Mouse (Mus musculus) skeletal muscle tissue, adult 2 months (tissue): ENCODE results near the gene Cadm2.

Experiments used
- DNase-seq: peaks from one replicate; pipeline ENCODE4 v3.0.0-alpha.2; 2012; ENCODE audit warnings: low read depth, low spot score

Cadm2 gene

DNA sequence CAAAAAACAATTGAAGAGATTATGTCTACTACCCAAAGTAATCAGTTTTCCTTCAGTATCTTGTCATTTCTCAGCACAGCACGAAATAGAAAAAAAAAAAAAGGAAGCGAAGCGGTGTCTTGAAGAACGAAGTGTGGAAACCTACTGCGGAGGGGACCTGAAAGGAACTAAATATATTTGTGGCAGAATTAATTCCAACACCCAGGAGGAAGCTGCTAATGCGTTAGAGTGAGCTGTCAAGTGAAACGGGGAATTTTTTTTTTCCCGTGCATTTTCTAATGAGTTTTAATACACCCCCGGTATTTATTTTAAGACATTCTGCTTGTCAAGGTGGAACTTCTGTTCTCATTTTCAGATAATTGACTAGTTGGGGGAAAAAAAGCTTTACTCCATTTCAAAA is 111.6 kb downstream of the Cadm2 start:
- DNase-seq = no peak

DNA sequence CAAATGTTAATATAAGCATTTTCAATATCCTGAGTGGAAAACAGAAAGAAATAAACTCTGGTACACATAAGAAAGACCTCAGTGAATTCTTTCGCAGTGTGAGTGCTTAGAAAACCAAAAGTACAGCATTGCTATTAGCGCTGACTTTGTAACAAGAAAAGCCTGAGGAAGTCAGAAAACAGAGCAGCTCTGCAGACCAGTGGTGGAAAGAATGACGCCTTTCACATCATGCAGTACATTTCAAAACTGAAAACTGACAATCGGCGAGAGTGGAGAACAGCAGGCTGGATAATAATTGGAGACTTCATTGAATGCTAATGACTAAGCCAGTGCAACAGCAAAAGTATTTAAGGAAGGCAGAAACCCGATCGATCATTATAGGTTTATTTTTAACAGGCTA is 138.2 kb downstream of the Cadm2 start:
- no peak for DNase-seq

DNA sequence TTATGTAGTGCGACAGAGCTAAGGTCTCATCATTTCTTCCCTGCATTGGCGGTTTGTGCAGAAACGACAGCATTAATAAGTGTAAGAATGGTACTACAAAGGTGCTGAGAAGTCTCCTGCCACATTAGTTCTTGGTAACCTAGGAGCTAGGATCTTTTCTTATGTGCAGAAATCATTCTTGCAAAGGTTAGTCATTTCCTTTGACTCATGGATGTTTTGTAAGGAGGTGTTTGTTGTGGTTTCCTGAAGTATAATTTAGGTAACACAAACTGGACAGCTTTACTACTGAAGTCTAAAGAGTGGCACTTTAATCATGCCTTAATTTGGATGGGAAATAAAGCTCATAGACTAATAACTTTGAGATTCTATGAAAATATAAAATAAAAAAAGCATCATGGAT is 153.7 kb downstream of the Cadm2 start:
- DNase-seq = no peak

DNA sequence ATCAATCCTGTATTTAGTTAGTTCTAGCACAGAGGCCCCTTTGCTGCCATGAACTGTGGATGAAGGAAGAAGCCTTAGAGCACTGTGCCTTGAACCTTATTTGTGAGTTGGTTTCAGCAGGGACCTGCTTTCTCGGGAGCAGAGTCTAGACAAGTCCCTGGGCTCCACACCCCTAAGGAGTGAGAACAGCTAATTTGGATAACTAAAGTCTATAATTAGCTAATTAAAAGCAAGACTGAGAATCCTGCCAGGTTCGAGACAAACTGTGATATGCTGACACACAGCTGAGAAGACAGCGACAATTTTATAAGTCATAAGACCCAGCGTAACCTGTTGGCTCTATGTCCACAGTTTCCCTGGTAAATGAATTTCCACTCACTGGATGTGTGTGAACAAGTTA is 184.4 kb downstream of the Cadm2 start:
- no peak for DNase-seq

DNA sequence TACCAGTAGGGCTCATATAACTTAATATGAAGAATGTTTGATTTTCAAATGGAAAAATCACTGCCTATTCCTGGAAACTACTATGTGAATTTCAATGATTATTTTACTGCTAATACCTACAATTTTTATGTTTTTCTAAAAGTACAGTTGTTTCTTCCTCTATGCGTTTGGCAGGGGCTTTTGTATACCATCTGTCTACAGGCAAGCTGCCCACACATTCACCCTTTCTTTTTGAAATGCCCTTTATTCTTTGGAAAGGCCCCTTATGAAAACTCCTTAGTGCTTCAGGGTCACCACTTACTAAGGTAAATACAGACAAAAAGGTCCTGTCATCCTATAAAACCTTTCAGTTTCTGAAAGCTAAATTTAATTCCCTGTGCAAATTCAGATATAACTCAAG is 195.3 kb downstream of the Cadm2 start:
- DNase-seq = no peak

DNA sequence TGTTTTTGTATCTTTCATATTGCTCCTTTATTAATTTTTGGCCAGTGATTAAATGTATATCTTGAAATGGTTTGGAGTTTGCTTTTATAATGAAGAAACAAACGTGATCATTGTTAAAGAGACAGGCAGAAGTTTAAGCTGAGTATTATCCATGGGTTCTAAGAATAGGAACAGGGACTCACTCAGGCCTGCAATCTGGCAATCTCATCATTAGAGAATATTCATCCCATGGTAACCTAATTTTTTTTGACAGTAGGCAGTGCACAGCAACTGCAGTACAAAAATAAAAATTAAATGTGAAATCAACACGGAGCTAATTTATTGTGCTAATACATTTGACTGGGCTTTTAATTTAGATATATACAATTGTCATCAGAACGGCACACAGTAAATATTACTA is 209.8 kb downstream of the Cadm2 start:
- no peak for DNase-seq

DNA sequence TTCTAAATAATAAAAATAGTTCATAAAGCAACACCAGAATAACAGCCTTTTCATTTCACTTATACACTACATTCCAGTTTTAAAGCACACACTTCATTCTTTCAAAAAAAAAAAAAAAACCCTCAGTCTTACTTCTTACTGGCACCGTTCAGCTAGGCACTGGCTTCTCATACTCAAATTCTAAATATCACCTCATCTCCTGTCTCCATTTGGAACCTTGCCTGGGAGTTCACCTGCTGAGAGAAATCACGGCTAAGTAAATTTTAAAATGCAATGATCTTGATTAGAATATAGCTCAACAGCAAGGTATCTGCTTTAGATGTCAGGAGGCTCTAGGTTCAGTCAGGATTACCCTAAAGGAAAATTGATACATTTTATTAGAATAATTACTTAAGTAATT is 210.2 kb downstream of the Cadm2 start:
- DNase-seq = no peak

DNA sequence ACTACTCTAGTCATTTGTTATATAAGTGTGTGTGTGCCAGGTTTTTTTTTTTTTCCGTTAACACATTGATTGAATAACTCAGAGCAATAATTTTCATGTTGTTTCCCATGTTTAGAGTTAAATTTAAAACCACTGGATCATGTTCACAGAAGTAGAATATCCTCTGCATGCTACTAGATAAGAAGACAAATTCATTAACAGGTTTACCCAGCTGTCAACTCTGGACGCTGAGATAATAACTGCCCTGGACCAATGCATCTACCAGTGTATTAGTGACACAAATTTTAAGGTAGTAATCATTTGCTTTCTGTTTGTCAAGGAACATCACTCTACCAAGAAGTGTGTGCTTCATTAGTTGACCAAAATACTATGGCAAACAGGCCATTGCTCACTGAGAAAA is 253.0 kb downstream of the Cadm2 start:
- no peak for DNase-seq

DNA sequence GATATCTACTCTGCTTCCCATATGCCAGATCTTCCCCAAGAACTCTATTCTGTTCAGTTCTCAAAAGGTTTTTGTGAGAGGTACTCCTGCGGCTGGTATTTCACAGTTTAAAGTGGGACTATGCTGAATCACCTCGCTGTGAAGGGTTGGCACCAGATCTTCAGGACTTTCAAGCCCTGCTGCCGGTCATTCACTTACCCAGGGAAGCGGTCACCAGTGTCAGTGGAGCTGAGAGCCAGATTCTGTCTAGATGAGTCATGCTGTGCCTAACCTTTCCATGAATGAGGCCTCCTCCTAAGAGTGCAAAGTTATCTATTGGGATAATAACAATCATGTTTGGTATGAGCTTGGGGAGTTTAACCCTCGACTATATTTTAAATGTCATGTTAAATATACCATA is 272.7 kb downstream of the Cadm2 start:
- DNase-seq = no peak

DNA sequence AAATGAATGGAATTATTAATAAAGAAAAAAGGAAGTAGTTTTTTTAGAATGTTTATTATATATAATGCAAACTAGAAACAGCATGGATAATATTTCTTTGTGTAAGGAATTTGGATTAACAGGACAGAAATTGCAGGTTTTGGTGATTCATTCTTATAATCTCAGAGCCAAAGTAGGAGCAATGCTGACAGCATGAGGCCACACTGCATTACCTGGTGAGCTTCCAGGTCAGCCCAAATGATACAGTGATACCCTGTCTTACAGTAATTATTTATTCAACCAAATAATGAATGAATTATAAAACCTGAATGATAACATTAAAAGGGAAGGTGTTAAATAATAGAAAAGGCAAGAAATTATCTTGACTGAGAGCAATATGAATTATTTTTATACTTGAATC is 273.1 kb downstream of the Cadm2 start:
- no peak for DNase-seq

DNA sequence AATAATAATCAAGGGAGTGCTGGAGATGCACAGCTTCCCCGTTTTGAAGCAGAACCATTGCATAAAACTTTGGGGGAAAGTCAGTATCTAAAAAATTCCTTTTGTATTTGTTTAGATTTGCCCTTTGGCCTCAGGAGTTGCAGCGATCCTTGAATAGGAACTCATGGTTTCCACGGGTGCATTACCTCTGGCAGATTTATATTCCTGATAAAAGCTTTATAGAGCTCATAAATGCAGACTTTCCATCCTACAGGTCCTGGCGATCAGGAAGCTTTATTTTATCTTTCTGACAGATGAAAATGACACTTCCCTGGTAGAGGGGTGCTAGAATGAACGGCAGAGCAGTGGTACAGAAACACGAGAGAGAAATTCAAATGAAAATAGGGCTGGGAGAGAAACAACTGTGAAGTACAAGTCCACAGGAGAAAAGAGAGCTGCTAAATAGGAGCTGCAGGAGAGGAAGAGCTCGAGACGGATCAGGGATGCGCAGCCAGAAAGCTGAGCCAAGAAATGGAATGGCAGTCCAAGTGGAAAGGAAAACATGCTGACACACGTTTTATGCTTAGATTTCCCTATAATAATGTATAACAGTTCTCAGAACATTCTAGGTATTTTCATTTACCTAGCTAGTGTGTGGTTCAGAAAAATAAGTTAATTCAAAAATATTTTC is 274.0 kb downstream of the Cadm2 start:
- no peak for DNase-seq

DNA sequence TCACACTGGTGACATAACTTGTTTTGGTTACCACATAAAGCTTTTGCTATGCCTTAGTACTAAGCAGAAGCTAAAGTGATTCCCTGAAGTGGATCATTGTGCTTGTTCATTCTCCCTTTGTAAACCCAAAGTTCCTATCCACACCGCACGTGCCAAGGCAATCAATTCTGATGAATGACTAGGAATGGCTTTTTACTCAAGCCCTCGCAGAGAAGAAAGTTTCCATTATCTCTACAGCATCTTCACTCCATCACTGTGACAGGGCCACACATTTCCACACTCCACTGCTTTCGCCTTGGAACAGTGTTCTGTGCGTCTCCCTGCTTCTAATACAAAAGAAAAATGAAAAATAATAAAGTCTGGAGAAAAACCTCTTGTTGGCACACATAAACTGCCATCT is 276.5 kb downstream of the Cadm2 start:
- DNase-seq = no peak

DNA sequence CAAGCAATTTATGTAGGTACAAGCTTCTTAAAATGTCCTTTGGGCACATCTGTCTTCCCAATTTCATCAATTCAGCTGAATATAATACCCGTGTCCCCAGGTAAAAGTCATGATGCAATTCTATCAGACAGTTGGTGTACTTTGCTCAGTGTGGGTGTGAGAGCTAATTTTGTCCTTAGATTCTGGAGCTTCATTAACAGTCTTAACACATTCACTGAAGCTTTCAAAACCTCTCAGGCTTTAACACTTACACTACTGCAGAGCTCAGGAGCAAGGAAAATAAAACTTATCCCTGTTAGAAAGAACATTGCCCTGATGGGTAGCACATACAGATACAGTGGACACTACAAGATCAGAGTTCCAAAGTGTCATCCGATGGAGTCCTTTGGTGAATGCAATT is 309.7 kb downstream of the Cadm2 start:
- no peak for DNase-seq

DNA sequence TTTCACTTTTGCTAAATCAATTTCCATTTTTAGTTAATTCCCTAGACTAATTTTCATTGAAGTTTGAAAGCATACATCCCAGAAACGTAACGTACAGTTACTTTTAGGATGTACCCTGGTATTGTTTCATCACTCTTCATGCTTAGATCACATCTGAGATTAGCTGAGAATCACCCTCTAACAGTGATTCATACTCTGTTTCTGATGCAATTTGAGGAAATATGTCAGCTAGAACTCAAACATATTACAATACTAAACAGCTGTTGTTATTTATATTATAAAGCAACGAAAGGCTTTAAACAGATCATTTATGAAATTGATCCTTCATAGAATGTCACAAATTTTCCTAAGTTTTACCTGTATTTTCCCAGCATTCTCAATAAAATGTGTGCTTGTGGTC is 336.0 kb downstream of the Cadm2 start:
- DNase-seq = no peak

DNA sequence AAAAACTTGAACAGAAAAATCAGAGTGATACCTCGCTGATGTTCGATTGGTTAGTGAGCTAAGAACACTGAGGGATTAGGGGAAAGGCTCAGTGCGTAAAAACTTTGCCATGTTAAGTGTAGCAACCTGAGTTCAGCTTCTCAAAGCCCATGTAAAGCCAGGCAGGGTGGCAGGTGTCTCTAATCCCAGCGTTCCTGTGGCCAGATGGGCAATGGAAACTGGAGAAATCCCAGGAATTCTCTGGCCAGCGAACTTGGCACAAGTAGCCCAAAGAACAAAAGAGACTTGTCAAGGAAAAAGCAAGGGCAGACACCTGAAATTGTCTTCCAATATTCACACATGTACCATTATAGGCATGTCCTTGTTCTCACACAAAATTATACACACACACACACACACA is 377.1 kb downstream of the Cadm2 start:
- no peak for DNase-seq

DNA sequence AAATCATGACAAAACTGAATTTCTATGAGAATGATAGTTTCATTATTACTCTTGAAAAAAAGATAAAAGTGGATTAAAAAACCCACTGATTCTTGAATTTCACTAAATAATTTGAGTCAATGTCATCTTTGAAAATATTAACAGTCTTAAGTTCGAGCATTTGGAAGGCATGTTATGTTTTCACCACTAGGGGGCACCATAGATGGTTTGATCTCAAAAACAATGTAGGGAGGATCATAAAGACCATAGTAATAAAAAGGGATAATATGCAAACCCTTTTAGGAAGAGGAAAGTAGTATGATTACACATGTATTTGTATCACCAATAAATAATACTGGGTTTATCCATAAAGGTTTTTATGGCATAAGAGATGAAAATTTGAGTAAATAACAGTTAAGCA is 385.8 kb downstream of the Cadm2 start:
- DNase-seq = no peak

DNA sequence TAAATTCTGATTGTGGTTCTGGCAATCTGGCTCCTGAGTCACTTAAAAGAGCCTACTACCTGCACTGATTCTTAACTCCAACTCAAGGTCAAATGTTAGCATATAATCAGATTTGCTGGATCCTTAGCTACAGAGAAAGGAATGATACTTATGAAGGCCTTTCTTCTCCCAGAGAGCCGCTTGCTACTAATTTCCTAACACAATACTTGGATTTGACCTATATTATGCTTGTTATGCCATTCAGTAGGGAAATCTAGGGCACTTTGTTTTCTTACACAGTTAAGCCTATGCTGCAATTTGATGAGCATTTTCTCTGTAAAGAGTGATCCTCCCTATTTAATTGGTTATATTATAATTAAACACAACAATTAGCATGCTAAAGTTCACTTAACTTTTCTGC is 394.0 kb downstream of the Cadm2 start:
- DNase-seq = no peak

DNA sequence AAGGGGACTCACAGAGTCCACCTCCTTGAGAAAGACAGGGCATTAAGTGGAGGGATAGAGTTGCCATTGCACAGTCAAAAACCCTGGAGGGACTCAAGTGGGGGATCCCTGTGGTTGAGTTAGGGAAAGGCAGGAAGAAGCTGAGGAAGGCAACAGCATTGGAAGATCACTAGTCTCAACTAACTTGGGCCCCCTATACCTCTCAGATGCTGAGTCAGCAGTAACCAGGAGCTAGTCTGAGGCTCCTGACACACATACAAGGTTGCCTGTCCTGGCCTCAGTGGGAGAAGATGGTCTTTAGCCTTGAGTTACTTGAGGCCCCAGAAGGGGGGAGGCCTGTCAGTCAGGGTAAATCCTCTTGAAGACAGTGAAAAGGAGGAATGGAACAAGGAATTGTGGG is 417.4 kb downstream of the Cadm2 start:
- no peak for DNase-seq

DNA sequence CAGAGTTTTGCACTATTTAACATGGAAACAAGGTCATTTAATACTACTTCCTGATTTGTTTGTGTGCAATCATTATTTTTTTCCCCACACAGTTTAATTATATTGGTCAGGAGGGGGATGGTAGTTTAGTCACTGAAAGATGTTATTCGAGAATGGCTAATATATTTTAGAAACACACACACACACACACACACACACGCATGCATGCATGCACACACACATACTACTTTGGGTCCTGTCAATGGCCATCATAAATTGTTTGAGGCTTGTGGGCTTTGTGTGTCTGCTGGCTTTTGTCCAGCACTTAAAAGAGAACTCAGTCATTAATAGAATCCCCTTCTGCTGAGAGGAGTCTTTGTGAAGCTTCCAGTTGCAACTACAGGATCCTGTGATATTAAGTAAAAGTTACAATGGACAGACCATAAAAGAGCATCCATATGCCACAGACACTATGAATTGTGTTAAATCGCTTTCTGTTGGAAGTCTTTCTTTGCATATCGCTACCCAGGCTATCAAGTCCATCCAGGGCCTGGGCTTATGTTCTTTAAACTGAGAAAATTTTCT is 427.8 kb downstream of the Cadm2 start:
- DNase-seq = no peak

DNA sequence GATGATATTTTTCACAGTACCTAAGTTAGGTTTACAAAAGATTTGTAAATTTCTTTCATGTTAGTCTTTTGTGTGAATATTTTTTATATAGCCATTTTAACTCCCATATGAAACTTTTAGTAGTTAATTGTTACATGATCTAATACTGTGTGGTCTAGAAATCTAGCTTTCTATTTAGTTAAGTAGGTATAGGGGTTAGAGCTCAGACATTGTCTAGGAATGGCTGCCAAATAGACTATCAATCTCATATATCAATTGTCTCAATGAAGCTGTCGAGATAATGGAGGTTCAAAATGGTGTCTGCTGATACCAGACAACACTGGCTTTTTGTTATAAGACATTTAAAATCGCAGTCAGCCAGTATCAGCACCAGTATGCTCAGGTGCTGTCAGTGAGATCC is 428.3 kb downstream of the Cadm2 start:
- DNase-seq = no peak

DNA sequence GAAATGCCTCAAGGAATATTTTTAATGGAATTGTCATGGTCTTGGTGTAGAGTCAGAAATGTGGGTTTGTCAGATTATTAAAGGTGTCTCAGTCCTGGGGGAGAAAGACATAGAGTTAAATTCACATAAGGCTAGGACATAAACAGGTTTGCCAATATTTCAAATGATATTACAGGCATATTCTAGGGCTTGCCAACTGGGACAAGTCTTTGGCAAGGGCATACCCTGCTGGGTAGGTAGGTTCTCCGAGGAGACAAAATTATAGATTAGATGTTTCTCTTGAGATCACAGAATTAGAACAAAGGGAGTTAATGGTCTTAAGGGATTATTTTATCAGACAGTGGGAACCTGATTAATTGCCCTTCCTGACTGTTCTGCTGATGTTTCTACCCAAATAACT is 434.4 kb downstream of the Cadm2 start:
- no peak for DNase-seq

DNA sequence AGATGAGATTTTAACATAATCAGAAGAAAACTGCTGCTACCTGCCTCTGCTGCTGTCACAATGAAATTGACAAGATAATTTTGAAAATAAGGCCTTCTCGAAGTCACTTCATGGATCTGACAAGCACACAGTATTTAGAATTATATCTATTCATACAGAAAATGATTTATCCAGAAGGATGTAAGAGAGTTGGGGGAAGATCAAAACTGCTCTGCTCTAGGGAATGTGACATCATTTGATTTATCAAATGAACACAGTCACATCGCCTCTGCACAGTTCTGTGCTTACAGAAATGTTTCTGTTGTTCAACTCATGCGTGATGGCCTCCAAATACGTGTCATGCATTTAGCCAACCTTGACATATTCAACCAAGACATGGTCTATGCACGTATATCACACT is 437.8 kb downstream of the Cadm2 start:
- DNase-seq = no peak

DNA sequence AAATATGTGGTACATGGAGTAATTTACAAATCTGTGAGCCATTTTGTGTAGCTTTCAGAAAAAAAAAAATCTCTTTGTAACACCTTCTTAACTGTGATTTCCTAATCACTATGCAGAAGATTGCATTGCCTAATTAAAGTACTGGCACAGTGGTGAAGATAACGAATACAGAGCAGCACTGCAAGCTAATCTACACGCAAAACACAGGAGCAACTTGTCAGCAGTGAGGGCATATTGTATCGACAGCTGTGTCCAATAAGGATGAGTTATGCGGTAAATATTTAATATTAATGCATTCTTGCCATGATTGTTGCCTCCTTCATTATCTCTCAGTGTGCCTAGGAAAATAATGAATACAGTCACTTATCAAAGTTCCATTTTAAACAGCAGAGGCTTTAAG is 445.3 kb downstream of the Cadm2 start:
- no peak for DNase-seq

DNA sequence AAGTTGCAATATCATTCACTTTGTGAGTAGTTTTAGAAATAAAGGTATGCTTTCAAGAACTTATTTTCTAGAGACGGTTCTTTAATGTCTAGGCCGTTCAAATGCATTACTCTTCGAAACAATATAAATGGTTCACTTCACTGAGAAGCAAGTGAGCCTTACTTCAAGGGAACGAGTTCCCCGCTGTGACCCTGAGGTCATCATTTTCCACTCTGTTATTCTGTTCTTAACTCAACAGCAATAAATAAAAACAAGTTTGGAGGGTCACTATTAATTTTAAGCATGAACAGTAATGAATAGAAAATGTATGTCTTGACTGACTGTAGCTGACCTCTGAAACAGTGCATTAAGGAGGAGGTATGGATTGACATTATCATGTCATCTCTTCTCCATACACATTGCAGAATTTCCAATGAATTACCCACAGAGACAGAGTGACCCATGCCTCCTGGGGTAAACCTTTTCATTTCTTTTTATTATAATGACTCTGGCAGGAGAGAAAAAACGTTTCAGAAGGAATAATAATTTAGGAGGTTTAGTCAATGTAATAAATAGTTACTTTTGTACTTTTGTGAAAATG is 458.4 kb downstream of the Cadm2 start:
- no peak for DNase-seq
